Mouse (Mus musculus): ENCODE measurements around the gene Zbtb22. TPM values are rescaled to one million over a fixed set of nuclear protein-coding genes. Genes with fewer than 3 reads are reported as not detected.

The Zbtb22 gene
- polyA plus RNA-seq, 1 experiment from 2014 or later: 12.1 TPM

GRCm38 (mm10) chr17:33924577-33925283, 9.0 kb downstream of the Zbtb22 start:
- no peak for DNase-seq
- Histone ChIP-seq H3K4me2 (ENCODE audit: low read length) (no peak overlapping the region), H3K9me3 (ENCODE audit: control insufficient read depth, low read length) (no peaks in the 10 kb centered on the region), H3K9ac (replicated peaks; ENCODE audit: low read length) (no peak overlapping the region), H3K27me3 (ENCODE audit: control insufficient read depth, insufficient read depth, low read length) (no peaks in the 10 kb centered on the region), H3K4me3 (replicated peaks; ENCODE audit: low read depth, low read length) (no peak overlapping the region), H3K27ac (replicated peaks; ENCODE audit: low read depth, low read length) (no peak overlapping the region), H3K36me3 (ENCODE audit: control insufficient read depth, insufficient read depth, low read length) (peaks cover 16% of the 10 kb centered on the region), H3K4me1 (ENCODE audit: control insufficient read depth, insufficient read depth, low read length) (peaks cover 14% of the 10 kb centered on the region)
- 87% methylated on average over 10 of the region's 10 CpGs for WGBS
- no peak for ATAC-seq (ENCODE audit: low FRiP score, low TSS enrichment)

GRCm38 (mm10) chr17:33925406-33926116, 9.9 kb downstream of the Zbtb22 start:
- Histone ChIP-seq H3K4me1 (ENCODE audit: control insufficient read depth, insufficient read depth, low read length) (peaks cover 7% of the 10 kb centered on the region; the same call in 1 of the 2 replicates), H3K27ac (replicated peaks; ENCODE audit: low read depth, low read length) (no peak overlapping the region), H3K4me3 (replicated peaks; ENCODE audit: low read depth, low read length) (no peak overlapping the region), H3K27me3 (ENCODE audit: control insufficient read depth, insufficient read depth, low read length) (no peaks in the 10 kb centered on the region), H3K4me2 (ENCODE audit: low read length) (no peak overlapping the region), H3K9ac (replicated peaks; ENCODE audit: low read length) (no peak overlapping the region), H3K9me3 (ENCODE audit: control insufficient read depth, low read length) (no peaks in the 10 kb centered on the region), H3K36me3 (ENCODE audit: control insufficient read depth, insufficient read depth, low read length) (peaks cover 16% of the 10 kb centered on the region)
- 84% methylated on average over 20 of the region's 21 CpGs for WGBS
- no peak for DNase-seq
- ATAC-seq (ENCODE audit: low FRiP score, low TSS enrichment): no peak

- Histone ChIP-seq H3K4me3 (replicated peaks; ENCODE audit: low read depth, low read length) (no peak overlapping the region), H3K9ac (replicated peaks; ENCODE audit: low read length) (no peak overlapping the region), H3K4me2 (ENCODE audit: low read length) (no peak overlapping the region), H3K36me3 (ENCODE audit: control insufficient read depth, insufficient read depth, low read length) (peaks cover 16% of the 10 kb centered on the region), H3K27me3 (ENCODE audit: control insufficient read depth, insufficient read depth, low read length) (no peaks in the 10 kb centered on the region), H3K9me3 (ENCODE audit: control insufficient read depth, low read length) (no peaks in the 10 kb centered on the region), H3K27ac (replicated peaks; ENCODE audit: low read depth, low read length) (no peak overlapping the region), H3K4me1 (ENCODE audit: control insufficient read depth, insufficient read depth, low read length) (peaks cover 15% of the 10 kb centered on the region)
- WGBS: 77% methylated on average over 17 of the region's 17 CpGs
- DNase-seq: no peak
- no peak for ATAC-seq (ENCODE audit: low FRiP score, low TSS enrichment)
Observed at GRCm38 (mm10) chr17:33926207-33926932, 10.7 kb downstream of the Zbtb22 start.

- Histone ChIP-seq H3K9ac (replicated peaks; ENCODE audit: low read length) (peak overlapping the region; percentile 91), H3K27ac (replicated peaks; ENCODE audit: low read depth, low read length) (no peak overlapping the region), H3K36me3 (ENCODE audit: control insufficient read depth, insufficient read depth, low read length) (peaks cover 27% of the 10 kb centered on the region), H3K9me3 (ENCODE audit: control insufficient read depth, low read length) (no peaks in the 10 kb centered on the region), H3K4me1 (ENCODE audit: control insufficient read depth, insufficient read depth, low read length) (peaks cover 16% of the 10 kb centered on the region), H3K4me3 (replicated peaks; ENCODE audit: low read depth, low read length) (peak overlapping the region; percentile 79), H3K27me3 (ENCODE audit: control insufficient read depth, insufficient read depth, low read length) (no peaks in the 10 kb centered on the region), H3K4me2 (ENCODE audit: low read length) (peak overlapping the region; percentile 99)
- ATAC-seq (ENCODE audit: low FRiP score, low TSS enrichment) (no peak), DNase-seq (no peak)
- WGBS: 67% methylated on average over 21 of the region's 21 CpGs
Observed at GRCm38 (mm10) chr17:33928251-33928947, 12.7 kb downstream of the Zbtb22 start.

- Histone ChIP-seq H3K4me3 (replicated peaks; ENCODE audit: low read depth, low read length) (peak within 1 kb of the TSS; percentile 79), H3K9me3 (ENCODE audit: control insufficient read depth, low read length) (no peaks in the 10 kb centered on the region), H3K36me3 (ENCODE audit: control insufficient read depth, insufficient read depth, low read length) (peaks cover 34% of the 10 kb centered on the region), H3K9ac (replicated peaks; ENCODE audit: low read length) (peak within 1 kb of the TSS; percentile 91), H3K4me1 (ENCODE audit: control insufficient read depth, insufficient read depth, low read length) (peaks cover 16% of the 10 kb centered on the region), H3K27me3 (ENCODE audit: control insufficient read depth, insufficient read depth, low read length) (no peaks in the 10 kb centered on the region), H3K4me2 (ENCODE audit: low read length) (peak within 1 kb of the TSS; percentile 99), H3K27ac (replicated peaks; ENCODE audit: low read depth, low read length) (peak within 1 kb of the TSS; percentile 92)
- under 1% methylated on average over 78 of the region's 80 CpGs for WGBS
- DNase-seq (peak; percentile 98), ATAC-seq (ENCODE audit: low FRiP score, low TSS enrichment) (peak; percentile 86)
Observed at GRCm38 (mm10) chr17:33929371-33930279, 13.9 kb downstream of the Zbtb22 start, which contains the start of gene Rgl2. Gene Rgl2 (plus strand): TSS chr17:33929543.

GRCm38 (mm10) chr17:33930280-33931158, 14.8 kb downstream of the Zbtb22 start:
- Histone ChIP-seq H3K9me3 (ENCODE audit: control insufficient read depth, low read length) (no peaks in the 10 kb centered on the region), H3K4me2 (ENCODE audit: low read length) (peak overlapping the region; percentile 99), H3K27me3 (ENCODE audit: control insufficient read depth, insufficient read depth, low read length) (no peaks in the 10 kb centered on the region), H3K4me3 (replicated peaks; ENCODE audit: low read depth, low read length) (peak overlapping the region; percentile 79), H3K36me3 (ENCODE audit: control insufficient read depth, insufficient read depth, low read length) (peaks cover 36% of the 10 kb centered on the region), H3K4me1 (ENCODE audit: control insufficient read depth, insufficient read depth, low read length) (peaks cover 16% of the 10 kb centered on the region), H3K27ac (replicated peaks; ENCODE audit: low read depth, low read length) (peak overlapping the region; percentile 92), H3K9ac (replicated peaks; ENCODE audit: low read length) (peak overlapping the region; percentile 91)
- ATAC-seq (ENCODE audit: low FRiP score, low TSS enrichment): peak; percentile 18
- under 1% methylated on average over 45 of the region's 45 CpGs for WGBS
- DNase-seq: peak; percentile 46

- WGBS: 33% methylated on average over 18 of the region's 18 CpGs
- ATAC-seq (ENCODE audit: low FRiP score, low TSS enrichment) (no peak), DNase-seq (no peak)
- Histone ChIP-seq H3K27ac (replicated peaks; ENCODE audit: low read depth, low read length) (no peak overlapping the region), H3K4me1 (ENCODE audit: control insufficient read depth, insufficient read depth, low read length) (peaks cover 16% of the 10 kb centered on the region), H3K9ac (replicated peaks; ENCODE audit: low read length) (peak overlapping the region; percentile 91; the same call in 1 of the 2 replicates), H3K9me3 (ENCODE audit: control insufficient read depth, low read length) (no peaks in the 10 kb centered on the region), H3K36me3 (ENCODE audit: control insufficient read depth, insufficient read depth, low read length) (peaks cover 35% of the 10 kb centered on the region), H3K4me2 (ENCODE audit: low read length) (peak overlapping the region; percentile 99), H3K4me3 (replicated peaks; ENCODE audit: low read depth, low read length) (peak overlapping the region; percentile 79), H3K27me3 (ENCODE audit: control insufficient read depth, insufficient read depth, low read length) (no peaks in the 10 kb centered on the region)
Observed at GRCm38 (mm10) chr17:33931159-33931866, 15.6 kb downstream of the Zbtb22 start.

All from midbrain, embryonic 14.5 days (tissue).